Mouse (Mus musculus) erythroblast, embryonic 14.5 days (primary cell): ENCODE data around the gene Dlg2. TPM values are rescaled to one million over a fixed set of nuclear protein-coding genes. Genes with fewer than 3 reads are reported as not detected.

Source experiments
- H3K27me3 ChIP-seq: 2 replicates; pipeline ENCODE4 v1.6.1; 2012; ENCODE audit warnings: inconsistent platforms; ENCODE audit not compliant: control insufficient read depth
- H3K36me3 ChIP-seq: 2 replicates; pipeline ENCODE4 v1.6.1; 2012; ENCODE audit warnings: mild to moderate bottlenecking, inconsistent platforms; ENCODE audit not compliant: control insufficient read depth
- H3K4me1 ChIP-seq: 2 replicates; pipeline ENCODE4 v1.6.1; 2012; ENCODE audit warnings: inconsistent platforms; ENCODE audit not compliant: control insufficient read depth
- H3K4me3 ChIP-seq: replicated peaks from 2 replicates; pipeline ENCODE3; 2012; ENCODE audit warnings: moderate library complexity, mild to moderate bottlenecking, inconsistent platforms
- H3K9me3 ChIP-seq: 2 replicates; pipeline ENCODE4 v1.6.1; 2012; ENCODE audit warnings: low read length, inconsistent platforms, mixed read lengths; ENCODE audit not compliant: control insufficient read depth
- GATA1 ChIP-seq: IDR thresholded peaks from 2 replicates; pipeline ENCODE4 v1.6.1; 2012; ENCODE audit warnings: low read length, inconsistent platforms, mixed read lengths
- TAL1 ChIP-seq: IDR thresholded peaks from 3 replicates; pipeline ENCODE4 v1.6.1; 2012; ENCODE audit warnings: low read length, inconsistent platforms, mixed read lengths
- polyA plus RNA-seq: library from polyadenylated mRNA; stranded (reverse); fragments of >175 nt; gene quantifications from 2 replicates; pipeline ENCODE4 v1.2.3, GENCODE M21; 2012

Gene Dlg2
- polyA plus RNA-seq, 1 experiment, result not detected

- Histone ChIP-seq H3K27me3 (no peaks in the 10 kb centered on the region), H3K9me3 (no peaks in the 10 kb centered on the region), H3K36me3 (no peaks in the 10 kb centered on the region), H3K4me3 (no peak overlapping the region), H3K4me1 (no peaks in the 10 kb centered on the region)
- no peak for TF ChIP-seq TAL1
- no peak for TF ChIP-seq GATA1
These were observed 1831.2 kb downstream of the Dlg2 start for GRCm38 (mm10) chr7:92307634-92308033.

- no peaks in the 10 kb centered on the region for H3K27me3 ChIP-seq
- no peaks in the 10 kb centered on the region for H3K4me1 ChIP-seq
- no peaks in the 10 kb centered on the region for H3K36me3 ChIP-seq
- H3K4me3 ChIP-seq, result no peak overlapping the region
- H3K9me3 ChIP-seq, result no peaks in the 10 kb centered on the region
- TF ChIP-seq GATA1 (no peak), TAL1 (no peak)
These were observed 1831.7 kb downstream of the Dlg2 start for GRCm38 (mm10) chr7:92308168-92308567.

GRCm38 (mm10) chr7:92316389-92316788, 1839.9 kb downstream of the Dlg2 start:
- TF ChIP-seq GATA1 (no peak), TAL1 (no peak)
- no peaks in the 10 kb centered on the region for H3K27me3 ChIP-seq

DNA sequence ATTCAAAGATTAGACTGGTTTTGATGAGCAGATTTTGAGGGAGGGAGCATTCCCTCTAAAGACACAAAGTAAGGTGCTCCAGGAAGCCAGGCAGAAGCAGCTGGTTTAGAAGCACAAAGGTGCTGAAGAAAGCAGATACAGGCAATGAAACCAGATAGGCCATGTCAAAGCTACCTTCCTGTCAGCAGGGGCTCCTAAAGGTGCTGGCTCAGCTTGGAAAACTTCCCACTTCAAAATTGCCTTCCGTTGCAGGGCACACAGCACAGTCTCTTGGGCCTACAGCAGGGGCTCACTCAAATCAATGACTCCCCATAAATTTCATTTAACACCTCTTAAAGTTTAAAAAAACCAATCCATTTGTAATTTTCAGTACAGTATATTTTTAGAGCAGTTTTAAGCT, 1843.0 kb downstream of the Dlg2 start:
- no peaks in the 10 kb centered on the region for H3K9me3 ChIP-seq
- no peaks in the 10 kb centered on the region for H3K27me3 ChIP-seq
- H3K4me1 ChIP-seq, result no peaks in the 10 kb centered on the region
- H3K4me3 ChIP-seq, result no peak overlapping the region
- no peaks in the 10 kb centered on the region for H3K36me3 ChIP-seq
- TF ChIP-seq GATA1 (no peak), TAL1 (no peak)

More at GRCm38 (mm10) chr7:92316389-92316788, 1839.9 kb downstream of the Dlg2 start:
- Histone ChIP-seq H3K4me3 (no peak overlapping the region), H3K36me3 (no peaks in the 10 kb centered on the region), H3K9me3 (no peaks in the 10 kb centered on the region), H3K4me1 (no peaks in the 10 kb centered on the region)

DNA sequence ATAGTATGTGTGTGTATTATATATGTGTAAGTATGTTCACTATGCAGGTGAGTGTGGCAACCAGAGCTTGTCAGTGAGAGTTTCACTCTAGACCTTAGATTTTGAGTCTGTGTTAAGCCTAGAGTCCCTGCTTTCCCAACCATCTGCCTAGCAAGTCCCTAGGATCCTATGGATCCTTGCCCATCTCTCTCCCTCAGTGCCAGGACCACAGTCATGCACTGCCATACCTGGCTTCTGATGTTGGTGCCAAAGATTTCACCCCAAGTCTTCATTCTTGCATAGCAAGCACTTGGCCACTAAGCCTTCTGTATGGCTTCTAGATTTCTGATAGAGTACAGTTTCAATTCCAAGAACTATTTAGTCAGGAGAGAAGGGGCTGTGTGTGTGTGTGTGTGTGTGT, 1843.7 kb downstream of the Dlg2 start:
- no peaks in the 10 kb centered on the region for H3K36me3 ChIP-seq
- TF ChIP-seq GATA1 (no peak), TAL1 (no peak)
- H3K27me3 ChIP-seq, result no peaks in the 10 kb centered on the region
- no peak overlapping the region for H3K4me3 ChIP-seq
- no peaks in the 10 kb centered on the region for H3K9me3 ChIP-seq
- no peaks in the 10 kb centered on the region for H3K4me1 ChIP-seq

DNA sequence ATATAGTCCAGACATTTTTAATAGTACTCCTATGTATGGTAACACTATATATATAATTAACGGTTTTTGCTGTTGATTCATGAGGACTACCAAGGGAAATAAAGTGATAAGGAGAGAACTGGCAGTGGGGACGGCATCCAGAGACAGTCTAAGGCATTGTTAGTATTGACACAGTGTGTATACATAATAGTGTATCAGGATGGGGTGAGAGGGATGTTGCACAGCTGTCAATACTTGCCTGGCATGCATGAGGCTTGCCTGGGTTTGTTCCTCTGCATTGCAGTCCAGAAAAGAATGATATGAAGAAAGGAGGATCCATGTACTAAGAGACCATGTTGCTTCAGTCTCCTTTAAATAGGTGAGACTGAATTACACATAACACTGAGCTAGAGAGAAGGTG, 1845.3 kb downstream of the Dlg2 start:
- Histone ChIP-seq H3K9me3 (no peaks in the 10 kb centered on the region), H3K27me3 (no peaks in the 10 kb centered on the region), H3K36me3 (no peaks in the 10 kb centered on the region), H3K4me3 (no peak overlapping the region), H3K4me1 (no peaks in the 10 kb centered on the region)
- no peak for TF ChIP-seq TAL1
- TF ChIP-seq GATA1, result no peak

DNA sequence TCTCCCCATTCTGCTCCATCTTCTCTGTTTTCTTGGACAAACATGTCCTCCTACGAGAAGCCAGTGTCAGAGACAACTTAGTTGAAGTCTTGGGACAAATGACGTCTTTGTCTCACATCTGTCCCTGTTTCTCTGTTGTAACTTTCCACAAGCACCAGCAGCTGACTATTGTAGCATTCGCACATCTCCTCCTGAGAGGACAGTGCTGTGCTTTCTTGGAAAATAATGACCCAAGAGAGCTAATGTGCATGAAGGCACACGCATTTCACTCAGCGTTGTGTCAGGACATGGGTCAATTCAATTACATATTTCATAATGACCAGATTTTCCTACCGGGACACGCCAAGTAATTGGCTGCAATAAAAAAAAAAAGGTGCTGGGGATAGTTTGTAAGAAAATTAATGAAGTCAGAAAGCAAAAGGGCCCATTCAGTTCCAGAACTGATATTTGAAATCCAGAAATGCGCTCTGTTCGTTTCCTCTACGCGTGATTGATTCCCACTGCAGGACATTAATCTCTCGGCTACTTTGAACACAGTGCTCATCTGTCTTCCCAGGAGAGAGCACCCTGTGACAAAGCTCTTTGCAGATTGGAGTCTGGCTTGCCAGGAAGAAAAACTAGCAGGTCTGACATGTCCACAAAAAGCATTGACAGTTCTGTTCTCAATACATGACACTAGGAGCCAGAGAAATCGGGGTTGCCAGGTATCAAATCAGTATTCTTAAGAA, 1846.0 kb downstream of the Dlg2 start:
- no peaks in the 10 kb centered on the region for H3K36me3 ChIP-seq
- no peaks in the 10 kb centered on the region for H3K9me3 ChIP-seq
- TF ChIP-seq GATA1 (no peak), TAL1 (no peak)
- H3K4me1 ChIP-seq, result no peaks in the 10 kb centered on the region
- no peak overlapping the region for H3K4me3 ChIP-seq
- H3K27me3 ChIP-seq, result no peaks in the 10 kb centered on the region

GRCm38 (mm10) chr7:92323710-92324109, 1847.2 kb downstream of the Dlg2 start:
- Histone ChIP-seq H3K27me3 (no peaks in the 10 kb centered on the region), H3K9me3 (no peaks in the 10 kb centered on the region), H3K36me3 (no peaks in the 10 kb centered on the region), H3K4me1 (no peaks in the 10 kb centered on the region), H3K4me3 (no peak overlapping the region)
- TF ChIP-seq TAL1 (no peak), GATA1 (no peak)

DNA sequence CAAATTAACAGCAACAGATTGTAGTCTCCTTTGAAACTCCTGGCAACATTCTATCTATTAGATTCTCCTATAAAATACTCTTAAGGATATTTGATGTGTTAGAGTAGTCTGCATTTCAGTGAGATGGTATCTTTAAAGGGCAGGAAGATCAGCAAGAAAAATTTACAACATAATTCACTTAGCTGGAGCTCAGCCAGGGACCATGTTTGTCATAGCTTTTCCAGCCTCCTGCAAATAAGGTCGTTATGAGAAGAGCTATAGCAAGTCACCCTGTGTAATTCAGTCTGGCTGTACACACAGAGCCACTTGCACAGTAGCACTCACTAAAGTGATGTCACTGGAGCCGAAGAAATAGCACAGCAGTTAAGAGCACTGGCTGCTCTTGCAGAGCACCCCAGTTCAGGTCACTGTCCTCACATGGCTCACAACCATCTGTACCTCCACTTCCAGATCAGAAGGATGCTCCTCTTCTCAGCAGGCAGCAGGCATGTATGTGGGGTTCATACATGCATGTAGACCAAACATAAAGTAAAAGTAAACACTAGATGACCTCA, 1850.9 kb downstream of the Dlg2 start:
- TF ChIP-seq TAL1, result no peak
- H3K36me3 ChIP-seq, result no peaks in the 10 kb centered on the region
- no peaks in the 10 kb centered on the region for H3K27me3 ChIP-seq
- H3K9me3 ChIP-seq, result no peaks in the 10 kb centered on the region
- H3K4me1 ChIP-seq, result no peaks in the 10 kb centered on the region
- no peak overlapping the region for H3K4me3 ChIP-seq
